Mouse (Mus musculus): Measurements from ENCODE around the gene Rgl1. TPM values are rescaled to one million over a fixed set of nuclear protein-coding genes. Genes with fewer than 3 reads are reported as not detected.

Gene Rgl1
- total RNA-seq, 1 experiment = 1.3 TPM

- no peak for DNase-seq (ENCODE audit: low read depth, low spot score)
- Histone ChIP-seq H3K4me1 (ENCODE audit: control insufficient read depth in 2 of 2, insufficient read depth in 2 of 2, low read length in 2 of 2, poor library complexity in 1 of 2) (no peaks in the 10 kb centered on the region; a peak in 1 of 4 replicates), H3K36me3 (ENCODE audit: control insufficient read depth, insufficient read depth, low read length, poor library complexity, severe bottlenecking) (no peaks in the 10 kb centered on the region), H3K4me3 (ENCODE audit: insufficient read depth in 1 of 2, low read depth in 1 of 2, low read length in 2 of 2, poor library complexity in 1 of 2, severe bottlenecking in 1 of 2) (no peak overlapping the region), H3K9ac (ENCODE audit: insufficient read depth, low read depth, low read length, poor library complexity, severe bottlenecking) (no peak overlapping the region), H3K27ac (ENCODE audit: insufficient read depth, low read depth, low read length, poor library complexity, severe bottlenecking) (no peak overlapping the region), H3K9me3 (ENCODE audit: control insufficient read depth, insufficient read depth, low read depth, low read length) (no peaks in the 10 kb centered on the region)
- in situ Hi-C loops (cut with MboI; ENCODE audit: low sequenced_read_pairs in 2 of 2, unreplicated experiment in 2 of 2) = no loop called here
- TF ChIP-seq HCFC1 (IDR thresholded peaks at IDR 0.05; ENCODE audit: borderline replicate concordance, insufficient read depth, low read length) = no peak
- no peak for TF ChIP-seq MAFK (IDR thresholded peaks at IDR 0.05; ENCODE audit: insufficient read depth, low read depth, low read length)
- TF ChIP-seq CHD2 (IDR thresholded peaks at IDR 0.05; ENCODE audit: low read depth, low read length) = no peak
- TF ChIP-seq ZC3H11A (IDR thresholded peaks at IDR 0.05; ENCODE audit: borderline replicate concordance, low read depth, low read length) = no peak
- TF ChIP-seq ZNF384 (IDR thresholded peaks at IDR 0.05; ENCODE audit: low read depth, low read length) = no peak
These were observed 142.5 kb downstream of the Rgl1 start for GRCm38 (mm10) chr1:152623375-152624270.

- Histone ChIP-seq H3K36me3 (ENCODE audit: control insufficient read depth, insufficient read depth, low read length, poor library complexity, severe bottlenecking) (no peaks in the 10 kb centered on the region), H3K27ac (ENCODE audit: insufficient read depth, low read depth, low read length, poor library complexity, severe bottlenecking) (no peak overlapping the region), H3K4me1 (ENCODE audit: control insufficient read depth in 2 of 2, insufficient read depth in 2 of 2, low read length in 2 of 2, poor library complexity in 1 of 2) (no peaks in the 10 kb centered on the region; a peak in 1 of 4 replicates), H3K4me3 (ENCODE audit: insufficient read depth in 1 of 2, low read depth in 1 of 2, low read length in 2 of 2, poor library complexity in 1 of 2, severe bottlenecking in 1 of 2) (no peak overlapping the region), H3K9me3 (ENCODE audit: control insufficient read depth, insufficient read depth, low read depth, low read length) (no peaks in the 10 kb centered on the region), H3K9ac (ENCODE audit: insufficient read depth, low read depth, low read length, poor library complexity, severe bottlenecking) (no peak overlapping the region)
- in situ Hi-C loops (cut with MboI; ENCODE audit: low sequenced_read_pairs in 2 of 2, unreplicated experiment in 2 of 2) = no loop called here
- no peak for DNase-seq (ENCODE audit: low read depth, low spot score)
- TF ChIP-seq ZNF384 (IDR thresholded peaks at IDR 0.05; ENCODE audit: low read depth, low read length) = no peak
- TF ChIP-seq CHD2 (IDR thresholded peaks at IDR 0.05; ENCODE audit: low read depth, low read length) = no peak
- no peak for TF ChIP-seq MAFK (IDR thresholded peaks at IDR 0.05; ENCODE audit: insufficient read depth, low read depth, low read length)
- TF ChIP-seq HCFC1 (IDR thresholded peaks at IDR 0.05; ENCODE audit: borderline replicate concordance, insufficient read depth, low read length) = no peak
- no peak for TF ChIP-seq ZC3H11A (IDR thresholded peaks at IDR 0.05; ENCODE audit: borderline replicate concordance, low read depth, low read length)
These were observed 143.4 kb downstream of the Rgl1 start for GRCm38 (mm10) chr1:152622765-152623211.

GRCm38 (mm10) chr1:152621624-152622023 is 144.5 kb downstream of the Rgl1 start:
- DNase-seq (ENCODE audit: low read depth, low spot score) = no peak

GRCm38 (mm10) chr1:152619396-152619795 is 146.8 kb downstream of the Rgl1 start:
- H3K4me3 ChIP-seq (ENCODE audit: insufficient read depth in 1 of 2, low read depth in 1 of 2, low read length in 2 of 2, poor library complexity in 1 of 2, severe bottlenecking in 1 of 2) = no peak overlapping the region
- H3K9ac ChIP-seq (ENCODE audit: insufficient read depth, low read depth, low read length, poor library complexity, severe bottlenecking) = no peak overlapping the region
- no peak for TF ChIP-seq ZNF384 (IDR thresholded peaks at IDR 0.05; ENCODE audit: low read depth, low read length)
- H3K27ac ChIP-seq (ENCODE audit: insufficient read depth, low read depth, low read length, poor library complexity, severe bottlenecking) = no peak overlapping the region
- in situ Hi-C loops (cut with MboI; ENCODE audit: low sequenced_read_pairs in 2 of 2, unreplicated experiment in 2 of 2) = no loop called here
- H3K9me3 ChIP-seq (ENCODE audit: control insufficient read depth, insufficient read depth, low read depth, low read length) = no peaks in the 10 kb centered on the region
- no peaks in the 10 kb centered on the region for H3K36me3 ChIP-seq (ENCODE audit: control insufficient read depth, insufficient read depth, low read length, poor library complexity, severe bottlenecking)
- H3K4me1 ChIP-seq (ENCODE audit: control insufficient read depth in 2 of 2, insufficient read depth in 2 of 2, low read length in 2 of 2, poor library complexity in 1 of 2) = no peaks in the 10 kb centered on the region; a peak in 1 of 4 replicates
- no peak for DNase-seq (ENCODE audit: low read depth, low spot score)

More at GRCm38 (mm10) chr1:152621624-152622023, 144.5 kb downstream of the Rgl1 start:
- no peaks in the 10 kb centered on the region for H3K9me3 ChIP-seq (ENCODE audit: control insufficient read depth, insufficient read depth, low read depth, low read length)
- TF ChIP-seq ZNF384 (IDR thresholded peaks at IDR 0.05; ENCODE audit: low read depth, low read length) = no peak
- no peak for TF ChIP-seq HCFC1 (IDR thresholded peaks at IDR 0.05; ENCODE audit: borderline replicate concordance, insufficient read depth, low read length)
- no peak for TF ChIP-seq ZC3H11A (IDR thresholded peaks at IDR 0.05; ENCODE audit: borderline replicate concordance, low read depth, low read length)
- no peak for TF ChIP-seq CHD2 (IDR thresholded peaks at IDR 0.05; ENCODE audit: low read depth, low read length)
- TF ChIP-seq MAFK (IDR thresholded peaks at IDR 0.05; ENCODE audit: insufficient read depth, low read depth, low read length) = no peak
- H3K4me1 ChIP-seq (ENCODE audit: control insufficient read depth in 2 of 2, insufficient read depth in 2 of 2, low read length in 2 of 2, poor library complexity in 1 of 2) = no peaks in the 10 kb centered on the region; a peak in 1 of 4 replicates
- H3K4me3 ChIP-seq (ENCODE audit: insufficient read depth in 1 of 2, low read depth in 1 of 2, low read length in 2 of 2, poor library complexity in 1 of 2, severe bottlenecking in 1 of 2) = no peak overlapping the region
- no peaks in the 10 kb centered on the region for H3K36me3 ChIP-seq (ENCODE audit: control insufficient read depth, insufficient read depth, low read length, poor library complexity, severe bottlenecking)
- in situ Hi-C loops (cut with MboI; ENCODE audit: low sequenced_read_pairs in 2 of 2, unreplicated experiment in 2 of 2) = no loop called here
- H3K27ac ChIP-seq (ENCODE audit: insufficient read depth, low read depth, low read length, poor library complexity, severe bottlenecking) = no peak overlapping the region
- H3K9ac ChIP-seq (ENCODE audit: insufficient read depth, low read depth, low read length, poor library complexity, severe bottlenecking) = no peak overlapping the region

Data from ES-E14 (cell line).